Mouse (Mus musculus) kidney, postnatal 10 days (tissue): Measurements from ENCODE around the gene Rrm2.
"Not testable (repeated sequence)": the region's sequence is repeated elsewhere in the genome, so short reads cannot be mapped to it uniquely, and the experiment has no call there.

ENCODE experiments used
- DNase-seq: peaks from one replicate; pipeline ENCODE4 v3.0.0; 2021; ENCODE audit warnings: mixed read lengths

Rrm2 gene

DNA sequence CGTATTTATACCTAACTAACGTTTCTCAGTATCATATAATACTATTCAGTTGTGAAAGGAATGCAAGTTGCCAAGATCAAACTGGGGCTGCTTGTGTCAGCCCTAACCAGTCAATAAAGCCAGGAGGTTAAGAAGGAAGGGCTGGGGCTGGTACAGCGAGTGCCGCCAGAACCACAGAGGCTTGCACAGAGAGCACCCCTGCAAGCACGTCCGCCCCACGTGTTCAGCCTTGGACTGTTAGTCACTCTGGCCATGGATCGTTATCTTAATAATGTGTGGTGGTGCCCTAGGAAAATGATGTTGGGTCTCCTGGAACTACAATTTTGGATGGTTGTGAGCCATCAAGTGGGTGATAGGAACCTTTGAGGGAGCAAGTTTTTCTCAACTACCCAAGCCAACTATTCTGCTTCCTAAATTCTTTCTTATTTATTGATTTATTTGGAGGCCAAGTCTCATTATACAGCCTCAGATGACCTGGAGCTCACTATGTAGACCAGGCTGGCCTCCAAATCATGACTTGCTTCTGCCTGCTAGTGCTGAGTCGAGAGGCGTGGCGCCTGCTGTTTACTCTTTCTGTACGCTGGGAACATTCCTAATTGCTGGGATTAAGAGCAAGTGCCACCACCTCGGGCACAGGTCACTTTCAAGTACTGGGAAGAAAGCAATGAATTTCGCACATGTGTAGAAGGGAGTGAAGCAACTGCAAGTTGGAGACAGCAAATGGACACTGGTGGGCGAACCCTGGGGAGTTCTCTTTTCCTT is 2.4 kb upstream of the Rrm2 start:
- DNase-seq: no peak

DNA sequence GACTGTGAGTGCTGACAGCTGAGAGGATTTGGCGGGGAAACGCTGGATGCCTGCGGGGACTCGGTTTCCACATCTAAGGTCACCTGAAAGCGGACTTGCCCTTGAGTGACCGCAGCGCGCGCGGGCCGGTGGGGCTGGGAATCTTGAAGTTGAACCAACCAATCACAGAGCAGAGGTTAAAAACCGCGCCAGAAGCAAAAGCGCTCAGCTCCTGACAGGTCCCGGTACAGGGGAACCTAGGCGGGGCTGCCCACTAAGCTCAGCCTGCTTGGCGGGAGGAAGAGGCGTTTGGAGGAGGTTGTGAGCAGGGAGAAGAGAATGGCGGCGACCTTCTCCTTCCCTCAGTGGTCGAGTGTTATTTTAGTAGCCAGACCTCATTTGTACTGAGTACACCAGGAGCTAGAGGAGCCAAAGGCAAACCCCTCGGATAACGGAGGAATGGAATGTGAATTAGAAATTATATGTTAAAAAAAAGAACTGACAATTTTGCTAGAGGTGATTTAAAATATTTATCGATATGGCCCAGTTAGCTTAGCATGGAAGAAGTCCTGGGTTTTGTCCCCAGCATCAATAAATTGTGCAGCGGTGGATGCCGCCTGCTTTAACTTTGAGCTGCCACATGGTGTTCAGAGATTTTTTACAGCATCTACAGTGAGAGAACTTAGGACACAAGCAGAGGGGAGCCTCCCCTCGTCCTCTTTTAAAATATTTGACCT is 1.1 kb upstream of the Rrm2 start:
- peak; percentile 77 for DNase-seq

DNA sequence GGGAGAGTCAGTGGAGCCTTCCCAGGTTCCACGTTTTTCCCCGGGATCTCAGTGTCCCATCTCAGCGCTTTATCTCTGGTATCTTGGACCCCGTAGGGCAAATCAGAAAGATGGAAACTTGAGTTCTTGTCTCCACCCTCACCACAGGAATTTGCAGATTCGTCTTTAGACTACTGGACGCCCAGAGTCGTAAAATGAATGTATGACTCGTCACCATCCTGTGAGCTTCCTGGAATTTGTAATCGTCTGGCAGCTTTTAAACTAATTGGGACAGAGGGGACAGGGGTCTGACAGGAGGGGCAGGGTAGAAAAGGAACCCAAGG is 600 bp upstream of the Rrm2 start:
- no peak for DNase-seq

DNA sequence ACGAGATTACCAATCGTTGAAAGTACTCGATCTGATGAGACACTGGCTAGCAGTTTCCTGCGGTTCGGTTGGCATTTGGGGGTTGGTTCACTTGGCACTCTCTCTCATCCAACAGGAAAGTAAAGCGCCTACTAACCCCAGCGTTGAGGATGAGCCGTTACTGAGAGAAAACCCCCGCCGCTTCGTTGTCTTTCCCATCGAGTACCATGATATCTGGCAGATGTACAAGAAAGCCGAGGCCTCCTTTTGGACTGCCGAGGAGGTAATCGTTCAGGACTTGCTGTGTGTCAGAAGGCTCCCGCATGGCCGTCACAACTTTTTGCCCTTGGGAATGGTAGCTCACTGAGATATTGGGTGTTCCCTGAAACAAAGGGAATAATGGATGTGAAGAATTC is 780 bp downstream of the Rrm2 start:
- DNase-seq: no peak

DNA sequence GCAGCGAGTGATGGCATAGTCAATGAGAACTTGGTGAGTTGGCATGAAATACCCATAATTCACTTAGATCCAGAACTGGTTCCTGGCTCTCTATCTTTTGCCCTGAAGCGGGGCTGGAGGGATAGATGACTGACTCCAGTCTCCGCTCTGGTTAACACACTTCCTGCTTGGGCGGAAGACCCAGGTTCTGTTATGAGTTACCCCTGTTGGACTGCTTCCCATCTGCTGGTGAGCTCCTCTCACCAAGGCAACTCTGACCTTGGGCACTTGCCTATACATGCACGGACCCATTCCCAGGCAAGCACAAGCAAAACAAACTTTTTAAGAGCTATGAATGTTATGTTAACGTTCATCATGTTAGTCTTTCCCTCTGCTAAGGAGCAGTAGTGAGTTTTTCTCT is 1.4 kb downstream of the Rrm2 start:
- DNase-seq: peak; percentile 43

DNA sequence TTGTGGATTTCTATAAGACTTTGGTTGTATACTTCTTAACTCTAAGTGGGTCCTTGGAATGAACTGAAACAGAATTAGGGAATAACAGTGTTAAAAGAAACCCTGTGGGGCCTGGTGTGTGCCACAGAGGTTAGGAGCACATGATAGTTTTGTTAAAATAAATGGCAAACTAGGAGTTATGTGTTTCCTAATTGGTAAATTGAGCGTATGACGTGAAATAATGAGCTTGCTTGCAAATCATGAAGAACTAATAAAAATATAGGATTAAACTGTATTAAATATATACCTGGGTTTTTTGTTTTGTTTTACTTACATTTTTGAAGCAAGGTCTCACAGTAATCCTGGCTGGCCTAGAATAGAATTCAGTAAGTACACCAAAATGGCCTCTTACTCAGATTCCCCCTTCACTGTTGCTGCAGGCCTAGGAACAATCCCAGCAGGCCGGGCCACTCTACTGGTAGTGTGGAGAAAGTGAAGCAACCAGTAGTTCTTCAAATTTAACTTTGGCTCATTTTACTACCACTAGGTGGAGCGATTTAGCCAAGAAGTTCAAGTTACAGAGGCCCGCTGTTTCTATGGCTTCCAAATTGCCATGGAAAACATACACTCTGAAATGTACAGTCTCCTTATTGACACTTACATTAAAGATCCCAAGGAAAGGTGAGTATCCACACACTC is 1.9 kb downstream of the Rrm2 start:
- DNase-seq: peak; percentile 76

DNA sequence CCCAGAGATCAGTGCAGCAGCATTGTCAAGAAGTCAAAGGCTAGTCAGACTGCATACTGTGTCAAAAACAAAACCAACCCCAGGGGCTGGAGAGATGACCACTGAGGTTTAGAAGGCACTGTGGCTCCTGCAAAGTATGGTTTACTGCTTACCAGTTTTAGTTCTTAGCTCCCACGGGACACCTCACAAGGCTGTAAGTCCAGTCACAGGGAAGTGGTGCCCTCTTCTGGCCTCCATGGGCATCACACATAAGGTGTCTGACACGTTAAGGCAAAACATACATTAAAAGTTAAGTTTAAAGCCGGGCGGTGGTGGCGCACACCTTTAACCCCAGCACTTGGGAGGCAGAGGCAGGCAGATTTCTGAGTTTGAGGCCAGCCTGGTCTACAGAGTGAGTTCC is 2.6 kb downstream of the Rrm2 start:
- DNase-seq: peak; percentile 48

DNA sequence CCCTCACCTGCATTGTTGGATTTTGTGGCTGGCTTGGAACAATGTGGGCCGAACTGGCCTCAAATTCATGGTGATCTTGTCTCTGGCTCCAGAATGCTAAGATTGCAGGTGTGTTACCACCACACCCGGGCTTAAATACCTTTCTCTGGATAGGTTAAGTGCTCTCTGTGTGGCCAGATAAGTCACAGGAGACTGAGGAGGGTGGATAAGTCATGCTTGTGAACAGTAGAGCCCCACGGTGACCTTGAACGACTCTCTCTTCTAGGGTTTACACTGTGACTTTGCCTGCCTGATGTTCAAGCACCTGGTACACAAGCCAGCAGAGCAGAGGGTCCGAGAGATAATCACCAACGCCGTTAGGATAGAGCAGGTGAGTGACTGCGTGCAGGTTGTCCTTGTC is 4.4 kb downstream of the Rrm2 start:
- DNase-seq: no peak

DNA sequence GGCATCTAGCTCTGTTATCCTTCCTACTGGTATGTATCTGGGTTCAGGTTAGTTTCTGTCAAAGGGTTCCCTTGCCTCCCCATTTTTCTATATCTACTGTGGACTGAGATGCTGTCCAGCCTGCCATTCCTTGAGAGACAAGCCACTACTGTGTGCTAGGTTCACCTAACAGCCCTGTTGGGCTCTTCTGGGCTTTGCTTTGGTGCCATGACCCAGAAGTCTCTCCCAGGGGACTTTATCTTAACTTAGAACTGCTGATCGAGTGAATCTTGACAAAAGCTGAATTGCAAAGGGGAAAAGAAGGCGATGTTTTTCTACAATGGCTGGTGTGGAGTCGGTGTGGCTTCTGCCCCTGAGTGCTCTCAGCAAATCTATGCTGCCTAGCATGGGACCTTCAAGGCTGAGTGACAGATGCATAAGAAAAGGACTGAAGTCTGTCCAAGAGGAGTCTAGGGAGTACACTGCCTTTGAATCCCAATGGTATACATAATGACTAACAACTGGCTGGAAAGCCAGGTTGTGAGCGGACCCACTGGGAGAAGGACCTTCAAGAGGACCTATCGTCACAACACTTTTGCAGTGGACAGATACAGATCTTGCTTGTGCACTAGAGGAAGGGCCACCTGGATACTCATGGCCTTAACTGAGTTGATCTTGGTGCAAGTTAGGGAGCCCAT is 6.7 kb downstream of the Rrm2 start:
- DNase-seq: no peak

DNA sequence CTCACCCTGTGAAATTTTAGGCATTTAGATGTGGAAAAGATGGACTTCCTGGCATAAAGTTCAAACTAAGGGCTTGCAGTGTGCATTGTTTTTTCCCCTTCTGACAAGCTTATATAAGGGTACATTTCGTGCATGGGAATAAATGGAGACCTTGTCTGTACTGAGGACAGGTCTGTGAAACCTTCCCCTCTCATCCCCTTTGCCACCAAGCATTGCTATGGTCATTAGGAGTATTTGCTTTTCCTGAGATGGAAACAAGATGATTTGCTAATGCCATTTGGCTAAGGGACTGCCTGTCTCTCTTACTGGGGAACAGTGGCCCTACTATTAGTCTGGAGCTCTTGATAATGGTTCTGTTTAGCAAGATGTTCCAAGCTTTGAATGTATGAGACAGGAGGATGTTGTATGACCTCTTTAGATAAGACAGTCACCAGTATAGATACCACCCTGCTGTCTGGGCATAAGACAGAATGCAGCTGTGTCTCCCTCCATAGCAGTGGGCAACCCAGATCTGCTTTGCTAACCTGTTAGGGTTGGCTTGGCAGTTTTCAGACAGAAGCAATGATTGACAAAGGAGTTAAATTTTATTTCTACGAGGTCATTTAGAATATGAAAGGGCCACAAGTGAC is 7.3 kb downstream of the Rrm2 start:
- no peak for DNase-seq

DNA sequence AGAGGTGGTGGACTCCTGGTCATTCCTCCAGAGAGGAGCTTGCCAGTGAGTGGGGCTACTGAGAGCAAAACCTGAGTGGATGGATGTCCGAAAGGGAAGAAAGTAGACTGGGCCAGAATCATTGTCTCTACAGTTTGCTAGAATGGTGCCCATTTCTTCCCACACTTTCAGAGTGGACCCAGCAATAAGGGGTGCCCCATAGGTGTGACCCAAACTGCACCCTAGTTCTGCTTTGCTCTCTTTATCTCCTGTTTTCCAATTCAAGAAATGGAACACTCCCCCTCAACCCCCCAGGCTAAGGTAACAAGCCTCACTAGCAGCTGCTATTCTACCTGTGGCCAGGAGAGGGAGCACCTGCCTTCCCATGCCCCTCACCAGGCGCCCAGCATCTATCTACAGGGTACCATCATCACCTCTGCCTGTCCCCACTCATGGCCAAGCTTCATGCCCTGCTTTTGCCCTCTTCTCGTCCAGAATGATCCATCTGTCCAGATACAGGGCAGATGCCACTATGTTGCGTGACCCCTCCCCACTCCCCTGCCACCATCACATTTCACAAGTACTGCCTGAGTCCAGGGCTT is 8.8 kb downstream of the Rrm2 start:
- DNase-seq: peak; percentile 74

DNA sequence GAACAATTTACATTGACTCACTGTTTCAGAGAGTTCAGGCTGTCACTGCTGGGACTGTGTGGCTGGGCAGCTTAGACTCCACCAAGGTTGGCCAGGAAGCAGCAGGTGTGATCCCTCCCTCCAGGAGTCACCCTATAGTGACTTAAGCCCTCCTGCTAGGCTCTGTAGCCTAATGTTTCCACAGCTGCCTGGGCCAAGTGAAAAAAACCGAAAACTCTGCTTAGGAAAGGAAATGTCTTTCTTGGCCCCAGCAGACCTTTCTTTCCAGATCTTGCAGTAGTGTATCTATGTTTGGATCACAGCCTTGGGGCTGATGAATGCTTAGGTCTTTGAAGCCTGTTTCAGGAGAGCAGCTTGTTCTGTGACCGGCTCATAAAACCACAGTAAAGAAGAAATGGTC is 15.4 kb downstream of the Rrm2 start:
- DNase-seq: peak; percentile 25

DNA sequence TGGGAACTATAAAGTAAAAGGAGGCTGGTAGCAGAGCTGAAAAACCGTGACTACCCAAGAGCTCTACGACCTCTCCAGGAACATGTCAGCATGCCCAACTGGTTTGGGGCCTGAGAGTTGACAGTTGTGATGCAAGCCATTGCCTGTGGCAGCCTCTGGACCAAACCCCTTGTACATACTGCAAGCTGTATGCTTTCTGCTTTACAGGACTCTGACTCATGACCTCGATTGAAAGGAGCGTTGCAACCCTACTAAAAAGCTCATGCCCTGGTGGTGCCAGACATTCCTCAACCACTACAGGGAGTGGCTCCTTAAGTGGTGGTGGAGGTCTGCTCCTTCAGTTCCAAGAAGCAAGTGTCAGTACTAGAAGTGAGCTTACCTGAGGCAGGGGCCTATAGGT is 15.8 kb downstream of the Rrm2 start:
- no peak for DNase-seq

DNA sequence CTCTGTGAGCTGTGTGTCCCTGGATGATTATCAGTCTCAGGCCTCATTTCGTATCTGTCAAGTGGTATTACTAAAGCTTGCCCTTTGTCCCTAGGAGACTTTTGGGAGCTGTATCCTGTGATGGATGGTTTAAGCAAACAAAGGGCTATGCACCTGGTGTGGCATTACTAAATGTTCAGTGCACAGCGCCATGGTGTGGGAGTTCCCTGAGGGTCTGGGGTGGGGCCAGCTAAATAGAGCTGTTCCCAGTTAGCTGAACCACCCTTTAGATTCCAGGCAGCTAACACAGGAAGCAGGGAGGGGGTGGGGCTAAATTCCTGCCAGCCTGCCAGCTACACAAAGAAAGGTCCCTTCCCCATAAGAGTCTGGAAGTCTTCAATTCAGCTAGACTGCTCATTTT is 16.3 kb downstream of the Rrm2 start:
- peak; percentile 63 for DNase-seq

DNA sequence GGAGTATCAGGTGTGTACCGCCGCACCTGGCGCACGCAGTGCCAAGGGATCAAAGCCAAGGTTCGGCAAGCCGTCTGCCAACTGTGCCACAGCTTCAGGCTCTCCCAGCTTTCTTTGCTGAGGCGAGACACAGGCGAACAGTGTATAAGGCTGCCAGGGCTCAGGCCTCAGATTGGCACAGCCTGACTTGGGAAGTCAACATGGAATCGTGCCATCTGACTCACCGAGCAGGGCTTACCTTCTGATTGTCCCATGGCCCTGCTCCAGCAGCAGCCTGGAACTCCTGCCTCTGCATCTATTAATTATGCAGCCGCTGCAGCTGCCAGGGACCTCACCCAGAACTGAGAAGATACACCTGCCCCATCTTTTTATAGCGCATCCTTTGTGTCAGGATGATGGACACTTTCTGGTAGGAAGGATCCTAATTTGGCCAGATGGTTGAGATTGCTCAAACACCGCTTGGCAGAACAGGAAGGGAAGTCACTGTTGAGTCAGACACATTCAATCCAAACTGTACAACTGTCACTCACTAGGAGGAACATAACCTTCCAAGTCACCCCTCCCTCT is 26.9 kb downstream of the Rrm2 start:
- peak; percentile 35 for DNase-seq

DNA sequence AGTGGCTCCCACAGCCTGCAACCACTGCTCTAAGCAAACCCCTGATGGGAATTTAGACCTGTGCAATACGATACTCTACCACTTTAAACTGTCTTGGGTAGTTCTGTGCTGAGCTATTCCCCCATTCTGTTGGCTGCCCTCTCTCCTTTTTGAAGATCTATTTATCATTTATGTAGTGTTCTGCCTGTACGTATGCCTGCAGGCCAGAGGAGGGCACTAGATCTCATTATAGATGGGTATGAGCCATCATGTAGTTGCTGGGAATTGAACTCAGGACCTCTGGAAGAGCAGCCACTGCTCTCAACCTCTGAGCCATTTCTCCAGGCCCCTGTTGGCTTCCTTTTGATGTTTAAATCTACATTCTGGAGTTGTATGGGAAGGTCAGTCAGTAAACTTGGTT is 28.9 kb downstream of the Rrm2 start:
- no peak for DNase-seq

DNA sequence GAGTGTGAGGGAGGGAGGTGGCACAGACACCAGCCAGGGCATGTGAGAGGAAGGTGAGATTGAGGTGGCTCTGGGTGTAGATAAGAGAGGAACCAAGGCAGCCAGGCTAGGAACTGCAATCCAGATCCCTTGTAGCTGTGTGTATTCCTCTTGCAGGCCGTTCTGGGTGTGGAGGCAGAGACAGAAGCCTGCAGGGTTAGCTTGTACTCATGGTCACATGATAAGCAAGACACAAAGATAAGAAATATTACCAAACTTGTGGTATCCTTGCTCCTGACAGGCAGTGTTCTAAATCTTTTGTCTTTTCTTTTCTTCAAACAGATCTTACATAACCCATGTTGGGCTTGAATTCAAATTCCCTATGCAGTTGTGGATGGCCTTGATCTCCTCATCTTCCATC is 31.9 kb downstream of the Rrm2 start:
- no peak for DNase-seq

DNA sequence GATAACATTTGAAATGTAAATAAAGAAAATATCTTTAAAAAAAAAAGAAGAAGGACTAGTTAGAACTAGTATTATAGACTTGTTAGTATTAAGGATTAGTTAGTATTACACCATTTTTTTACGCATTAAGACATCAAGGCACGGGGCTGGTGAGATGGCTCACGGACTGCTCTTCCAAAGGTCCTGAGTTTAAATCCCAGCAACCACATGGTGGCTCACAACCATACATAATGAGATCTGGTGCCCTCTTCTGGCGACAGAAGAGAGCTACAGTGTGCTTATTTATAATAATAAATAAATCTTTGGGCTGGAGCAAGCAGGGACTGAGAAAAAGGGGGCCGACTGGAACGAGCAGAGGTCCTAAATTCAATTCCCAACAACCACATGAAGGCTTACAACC is 33.5 kb downstream of the Rrm2 start:
- not testable (repeated sequence) for DNase-seq

DNA sequence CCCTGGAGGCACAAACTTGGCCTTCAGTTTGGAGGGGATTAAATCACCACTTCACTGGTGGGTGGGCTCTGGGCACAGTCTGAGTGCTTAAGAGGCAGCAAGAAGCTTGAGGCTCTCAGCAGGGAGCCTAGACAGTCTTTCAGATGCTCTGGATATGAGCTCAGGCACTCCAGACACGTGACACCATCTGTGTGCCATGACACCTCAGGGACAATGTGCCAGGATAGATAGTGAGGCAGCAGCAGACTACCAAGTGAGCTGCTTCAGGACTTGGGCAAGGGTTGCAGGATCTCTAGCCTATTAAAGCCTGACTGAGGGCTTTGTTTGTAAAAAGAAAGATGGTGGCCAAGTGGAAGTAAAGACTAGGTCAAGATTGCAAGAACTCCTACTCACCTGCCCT is 36.3 kb downstream of the Rrm2 start:
- DNase-seq: no peak

DNA sequence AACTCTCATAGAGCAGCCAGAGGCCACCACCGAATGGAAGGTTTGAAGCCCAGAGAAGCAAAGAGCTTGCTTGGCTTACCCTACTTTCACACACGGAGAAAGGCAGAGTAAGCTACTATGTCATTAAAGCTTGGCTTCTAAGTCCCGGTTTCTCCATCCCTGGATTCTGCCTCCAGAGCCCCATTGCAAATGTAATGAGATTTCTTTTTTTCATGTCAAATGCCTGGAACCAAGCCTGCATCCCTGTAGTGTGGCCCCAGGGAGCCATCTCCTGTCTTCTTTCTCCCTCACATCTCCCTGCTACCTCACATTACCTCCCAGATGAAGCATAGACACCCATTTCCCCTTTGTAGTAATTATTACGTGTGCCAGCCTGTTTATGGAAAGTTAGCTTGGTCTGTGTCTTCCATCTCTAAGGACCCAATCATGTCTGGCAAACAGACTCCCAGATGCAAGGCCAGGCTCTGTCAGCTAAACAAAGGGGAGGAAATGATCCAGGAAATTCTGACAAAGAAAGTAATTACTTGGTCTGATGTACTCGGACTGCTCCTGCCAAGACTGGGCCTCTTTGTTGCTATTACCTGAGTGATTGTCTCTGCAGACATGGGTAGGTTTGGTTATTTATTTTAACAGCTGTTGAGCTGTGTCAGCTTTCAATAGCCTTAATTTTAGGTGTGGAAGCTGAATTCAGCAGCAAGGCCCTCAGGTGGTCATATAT is 38.7 kb downstream of the Rrm2 start:
- no peak for DNase-seq

DNA sequence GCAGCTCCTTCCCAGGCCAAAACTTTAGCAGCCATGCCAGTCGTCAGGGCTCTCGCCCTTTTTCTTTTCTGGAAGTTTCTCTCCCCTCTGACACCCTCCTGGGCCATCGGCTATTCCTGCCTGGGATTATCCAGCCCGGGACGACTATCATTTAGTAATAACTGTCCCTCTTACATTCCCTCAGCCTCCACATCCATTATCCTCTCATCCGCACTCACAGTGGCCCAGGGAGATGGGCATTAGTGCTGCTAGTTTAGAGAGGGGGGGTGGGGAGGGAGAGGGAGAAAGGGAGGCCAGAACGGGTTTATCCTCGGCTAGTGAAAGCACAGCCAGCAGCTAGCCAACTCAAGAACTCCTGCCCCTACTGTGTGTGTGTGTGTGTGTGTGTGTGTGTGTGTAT is 39.3 kb downstream of the Rrm2 start:
- no peak for DNase-seq

DNA sequence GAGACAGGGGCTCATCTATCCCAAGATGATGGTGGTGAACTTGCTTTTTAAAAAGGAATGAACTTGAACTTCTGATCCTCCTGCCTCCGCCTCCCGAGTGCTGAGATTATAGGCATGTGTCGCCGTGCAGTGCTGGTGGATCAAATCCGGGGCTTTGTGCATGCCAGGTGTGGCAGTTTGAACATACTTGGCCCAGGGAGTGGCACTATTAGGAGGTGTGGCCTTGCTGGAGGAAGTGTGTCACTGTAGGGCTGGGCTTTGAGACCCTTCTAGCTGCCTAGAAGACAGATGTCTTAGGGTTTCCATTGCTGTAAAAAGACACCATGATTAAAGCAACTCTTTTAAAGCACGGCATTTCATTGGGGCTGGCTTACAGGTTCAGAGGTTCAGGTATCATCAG is 42.5 kb downstream of the Rrm2 start:
- no peak for DNase-seq
